Mouse (Mus musculus) liver, adult 2 months (tissue): ENCODE data around the gene Bcl9l.

Source experiments
- CTCF ChIP-seq: fragments of 200-500 bp; IDR thresholded peaks from 2 replicates; pipeline ENCODE4 v1.5.1; 2011; ENCODE audit warnings: low read depth, low read length, control low read depth
- POLR2A ChIP-seq: fragments of 200-500 bp; IDR thresholded peaks from 2 replicates; pipeline ENCODE4 v1.6.1; 2011; ENCODE audit warnings: low read length, control low read depth; ENCODE audit not compliant: insufficient read depth; ENCODE audit errors: extremely low read depth

DNA sequence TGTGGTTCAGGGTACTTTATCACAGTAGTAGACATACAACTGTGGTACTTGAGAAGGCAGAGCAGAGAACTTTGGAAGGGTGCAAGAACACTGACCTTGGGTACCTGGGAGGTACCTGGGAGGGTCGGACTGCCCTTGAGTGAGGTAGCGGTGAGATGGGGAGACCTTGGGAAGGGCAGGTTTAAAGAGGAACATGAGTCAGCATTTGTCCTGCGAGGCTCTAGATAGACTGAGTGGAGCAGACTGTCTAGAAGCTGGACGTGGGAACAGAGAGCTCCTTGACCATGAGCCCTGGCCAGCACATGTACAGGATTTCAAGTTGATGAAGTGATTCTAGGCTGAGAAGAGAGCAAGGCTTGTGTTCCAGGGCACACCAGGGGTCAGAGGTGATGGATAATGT lies 59.7 kb downstream of the Bcl9l start:
- no peak for TF ChIP-seq POLR2A
- no peak for TF ChIP-seq CTCF
